Mouse (Mus musculus) c-Kit-negative CD71-positive TER-119-positive erythroid progenitor cells, embryonic 14.5 days (primary cell): Measurements from ENCODE around the gene Cdkn1a.
"Not testable (repeated sequence)": the region's sequence is repeated elsewhere in the genome, so short reads cannot be mapped to it uniquely, and the experiment has no call there.

Experiments used
- DNase-seq: peaks from one replicate; pipeline ENCODE4 v3.0.0-alpha.2; 2013; ENCODE audit warnings: low read depth, low spot score

The Cdkn1a gene

DNA sequence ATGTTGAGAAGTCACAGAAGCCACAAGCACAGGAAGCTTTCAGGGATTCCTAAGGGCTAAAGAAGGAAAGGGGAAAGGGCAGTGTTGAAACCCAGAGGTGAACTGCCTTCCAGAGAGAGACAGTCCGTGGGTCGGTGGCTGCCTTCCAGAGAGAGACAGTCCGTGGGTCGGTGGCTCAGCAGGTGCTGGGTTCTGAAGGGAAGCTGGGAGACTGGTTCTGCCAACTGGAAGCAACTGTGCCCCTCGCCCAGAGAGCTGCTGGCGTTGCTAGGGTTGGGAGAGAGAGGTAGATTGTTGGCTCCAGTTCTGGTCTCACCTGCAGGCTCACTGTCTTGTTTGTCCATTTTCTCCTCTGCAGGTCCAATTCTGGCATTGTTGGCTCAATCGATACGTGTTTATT is 32.3 kb upstream of the Cdkn1a start:
- DNase-seq, result no peak

DNA sequence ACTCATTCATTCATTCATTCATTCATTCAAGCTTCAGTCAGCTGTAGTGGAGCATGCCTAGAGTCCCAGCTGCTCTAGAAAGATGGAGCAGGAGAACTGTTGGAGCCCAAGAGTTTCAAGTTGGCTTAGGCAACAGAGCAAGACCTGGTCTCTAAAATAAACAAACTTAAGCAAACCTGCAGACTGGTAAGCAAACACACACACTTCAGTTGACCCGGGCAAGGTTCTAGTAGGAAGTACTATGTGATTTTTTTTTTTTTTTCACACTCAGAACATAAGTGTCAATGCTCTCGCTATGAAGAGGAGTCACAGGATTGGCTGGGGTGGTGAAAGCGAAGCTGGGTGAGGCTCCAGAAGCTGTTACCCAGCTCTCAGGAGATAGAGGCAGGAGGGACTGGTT is 31.2 kb upstream of the Cdkn1a start:
- no peak for DNase-seq

DNA sequence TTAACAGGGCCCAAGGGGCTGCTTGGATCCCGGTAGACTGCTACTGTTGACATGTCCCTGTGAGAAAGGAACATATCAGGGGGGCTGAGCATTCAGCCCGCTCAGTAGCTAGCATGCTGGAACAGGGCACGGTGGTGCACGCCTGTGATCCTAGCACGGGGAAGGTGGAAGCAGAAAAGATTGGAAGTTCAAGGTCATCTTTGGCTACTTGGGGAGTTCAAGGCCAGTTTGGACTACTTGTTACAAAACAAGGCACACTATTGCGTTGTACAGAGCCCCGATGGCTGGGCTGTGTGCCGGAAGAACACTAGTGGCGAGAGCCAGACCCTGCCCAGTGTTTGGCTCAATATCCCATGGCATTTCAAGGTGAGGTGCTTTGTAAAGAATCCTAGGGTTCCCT is 29.8 kb upstream of the Cdkn1a start:
- DNase-seq, result no peak

DNA sequence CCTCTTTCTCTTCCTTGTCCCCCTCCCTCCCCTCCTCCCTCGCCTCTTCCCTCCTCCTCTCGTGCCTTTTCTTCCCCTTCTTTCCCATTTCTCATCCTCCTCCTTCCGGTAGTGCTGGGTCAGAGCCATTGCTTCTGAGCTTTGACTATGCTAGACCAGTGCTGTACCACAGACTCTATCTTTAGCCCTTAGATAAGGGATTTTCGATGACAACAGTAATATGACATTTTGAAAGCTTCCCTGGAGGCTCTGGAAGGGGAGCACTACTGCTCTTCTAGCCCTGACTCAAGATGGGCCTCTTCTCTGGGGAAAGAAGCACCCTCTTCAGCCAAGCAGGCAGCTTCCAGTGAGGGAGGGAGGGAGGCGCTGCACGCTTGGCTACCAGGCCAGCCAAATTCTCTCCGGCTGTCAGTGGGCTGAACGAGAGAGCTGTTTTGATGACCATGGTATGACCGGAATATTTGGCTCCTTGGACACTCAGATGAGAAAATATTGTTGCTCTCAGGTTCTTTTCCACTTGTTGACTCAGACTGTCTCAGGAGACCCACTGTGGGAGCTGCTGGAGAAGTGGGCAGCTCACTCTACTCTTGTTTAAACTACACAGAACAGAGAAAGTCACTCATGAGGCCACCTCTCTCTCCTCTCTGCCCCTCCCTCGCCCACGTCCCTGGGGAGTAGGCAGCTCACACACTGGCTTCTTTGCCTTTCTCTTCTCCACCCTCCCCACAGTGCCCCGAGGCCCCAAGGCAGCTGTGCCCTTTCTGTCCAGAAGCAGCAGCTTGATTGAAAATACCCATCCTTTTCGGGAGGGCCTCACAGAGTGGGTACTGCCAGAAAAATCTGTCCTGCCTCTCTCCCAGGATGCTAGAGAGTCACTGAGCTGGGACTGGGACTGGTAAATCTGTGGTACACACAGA is 28.4 kb upstream of the Cdkn1a start:
- no peak for DNase-seq

DNA sequence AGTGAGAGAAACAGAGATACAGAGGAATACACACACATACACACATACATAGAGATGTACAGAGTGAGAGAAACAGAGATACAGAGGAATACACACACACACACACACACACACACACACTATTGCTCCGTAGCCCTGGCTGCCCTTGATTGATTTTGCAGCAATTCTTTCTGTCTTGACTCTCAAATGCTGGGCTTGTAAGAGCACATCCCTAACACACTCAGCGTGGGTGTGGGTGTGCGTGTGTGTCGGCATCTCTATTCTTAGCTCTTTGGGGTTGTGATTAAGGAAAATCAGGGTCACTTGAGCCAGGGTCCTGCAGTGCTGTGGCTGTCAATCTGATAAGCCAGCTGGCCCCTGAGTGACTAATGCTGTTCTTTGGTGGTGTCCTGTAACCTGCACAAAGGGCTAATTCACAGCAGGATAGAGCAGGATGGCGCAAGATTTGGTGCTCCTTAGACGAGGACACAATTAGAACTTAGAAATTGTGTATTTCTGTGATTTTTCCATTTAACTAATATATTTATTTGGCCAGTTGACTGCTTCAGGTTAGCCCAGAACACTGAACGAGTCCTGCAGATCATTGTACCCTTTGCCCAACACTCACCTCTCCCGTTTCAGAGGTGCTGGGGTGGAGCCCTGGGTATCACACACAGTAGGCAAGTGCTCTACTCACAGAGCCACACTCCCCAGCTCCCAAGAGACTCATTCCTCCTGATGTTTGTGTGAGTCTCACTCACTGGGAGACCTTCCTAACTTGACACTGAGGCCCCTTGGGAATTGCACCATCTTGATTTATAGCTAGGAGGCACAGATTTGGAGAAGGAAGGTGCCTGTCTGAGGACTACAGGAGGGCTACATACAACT is 27.4 kb upstream of the Cdkn1a start:
- no peak for DNase-seq

DNA sequence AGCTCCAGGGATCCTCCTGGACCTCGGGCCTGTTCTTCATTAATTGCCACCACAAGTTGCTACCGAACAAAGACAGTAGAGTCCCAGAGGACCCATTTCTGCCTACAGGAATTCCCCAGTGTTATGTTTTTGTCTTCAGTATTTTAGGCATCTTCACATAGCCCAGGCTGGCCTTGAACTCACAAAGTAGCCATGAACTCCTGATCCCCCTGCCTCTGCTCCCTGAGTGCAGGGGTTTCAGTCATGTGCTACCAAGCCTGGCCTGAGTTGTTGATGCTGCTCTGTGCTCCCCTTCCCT is 26.8 kb upstream of the Cdkn1a start:
- no peak for DNase-seq

DNA sequence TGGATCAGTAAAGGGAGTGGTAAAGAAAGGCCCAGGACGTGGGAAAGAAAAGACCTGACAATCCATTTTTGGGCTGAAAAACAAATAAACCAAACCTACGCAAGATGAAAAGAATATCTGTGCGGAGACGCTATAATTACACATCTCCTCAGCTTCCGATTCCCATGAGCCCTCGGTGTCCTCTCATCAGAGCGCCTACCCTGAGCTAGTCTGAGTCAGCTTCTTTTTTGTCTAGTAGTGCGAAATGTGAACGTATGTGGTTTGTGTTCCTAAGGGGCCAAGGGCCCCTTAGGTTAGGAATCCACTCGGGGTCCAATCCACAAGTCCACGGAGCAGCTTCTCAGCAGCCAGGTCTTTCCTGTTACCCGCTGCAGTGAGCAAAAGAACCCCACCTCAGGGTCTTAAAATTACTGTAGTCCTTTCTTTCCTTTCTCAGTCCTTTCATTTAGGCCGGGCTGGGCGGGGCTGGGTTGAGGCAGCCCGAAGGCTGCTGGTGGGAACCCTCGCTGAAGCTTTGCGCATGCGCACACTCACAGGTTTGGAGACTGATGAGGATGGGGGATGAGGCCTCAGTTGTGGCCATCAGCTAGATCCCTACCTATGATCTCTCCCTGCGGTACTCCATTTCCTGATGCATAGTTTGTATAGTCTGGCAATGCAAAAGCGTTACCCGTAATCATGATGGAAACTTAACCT is 25.4 kb upstream of the Cdkn1a start:
- no peak for DNase-seq

DNA sequence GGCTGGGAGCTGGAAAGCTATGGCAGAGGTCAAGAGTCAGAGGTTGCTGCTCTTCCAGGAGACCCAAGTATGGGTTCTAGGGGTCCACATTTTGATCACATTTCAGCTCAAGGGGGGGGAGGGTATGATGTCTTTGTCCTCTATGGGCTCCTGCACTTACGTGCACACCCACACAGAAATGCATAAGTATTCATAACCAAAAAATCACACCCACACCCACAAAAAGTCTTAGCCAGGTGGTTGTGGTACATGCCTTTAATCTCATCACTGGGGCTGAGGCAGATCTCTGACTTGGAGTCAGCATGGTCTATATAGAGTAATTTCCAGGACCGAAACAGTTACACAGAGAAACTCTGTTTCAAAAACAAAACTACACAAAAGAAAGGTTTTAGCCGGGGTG is 24.8 kb upstream of the Cdkn1a start:
- no peak for DNase-seq

DNA sequence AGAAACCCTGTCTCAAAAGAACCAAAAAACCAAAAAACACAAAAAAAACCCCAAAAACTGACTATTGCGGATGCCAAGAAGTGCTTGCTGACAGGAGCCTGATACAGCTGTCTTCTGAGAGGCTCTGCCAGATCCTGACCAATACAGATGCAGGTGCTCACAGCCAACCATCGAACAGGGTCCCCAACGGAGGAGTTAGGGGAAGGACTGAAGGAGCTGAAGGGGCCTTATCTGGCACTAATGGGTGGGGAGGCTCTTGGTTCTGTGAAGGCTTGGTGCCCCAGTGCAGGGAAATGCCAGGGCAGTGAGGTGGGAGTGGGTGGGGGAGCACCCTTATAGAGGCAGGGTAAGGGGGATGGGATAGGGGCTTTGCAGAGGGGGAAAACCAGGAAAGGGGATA is 23.4 kb upstream of the Cdkn1a start:
- DNase-seq, result not testable (repeated sequence)

DNA sequence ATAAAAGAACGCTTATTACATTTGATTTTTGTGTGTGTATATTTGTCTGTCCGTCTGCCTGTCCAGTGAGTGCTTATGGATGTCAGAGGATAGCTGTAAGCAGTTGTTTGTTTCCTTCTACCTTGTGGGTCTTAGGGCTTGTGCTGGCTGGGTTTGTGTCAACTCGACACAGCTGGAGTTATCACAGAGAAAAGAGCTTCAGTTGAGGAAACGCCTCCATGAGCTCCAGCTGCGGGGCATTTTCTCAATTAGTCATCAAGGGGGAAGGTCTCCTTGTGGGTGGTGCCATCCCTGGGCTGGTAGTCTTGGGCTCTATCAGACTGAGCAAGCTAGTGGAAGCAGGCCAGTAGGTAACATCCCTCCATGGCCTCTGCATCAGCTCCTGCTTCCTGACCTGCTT is 22.9 kb upstream of the Cdkn1a start:
- DNase-seq, result no peak

DNA sequence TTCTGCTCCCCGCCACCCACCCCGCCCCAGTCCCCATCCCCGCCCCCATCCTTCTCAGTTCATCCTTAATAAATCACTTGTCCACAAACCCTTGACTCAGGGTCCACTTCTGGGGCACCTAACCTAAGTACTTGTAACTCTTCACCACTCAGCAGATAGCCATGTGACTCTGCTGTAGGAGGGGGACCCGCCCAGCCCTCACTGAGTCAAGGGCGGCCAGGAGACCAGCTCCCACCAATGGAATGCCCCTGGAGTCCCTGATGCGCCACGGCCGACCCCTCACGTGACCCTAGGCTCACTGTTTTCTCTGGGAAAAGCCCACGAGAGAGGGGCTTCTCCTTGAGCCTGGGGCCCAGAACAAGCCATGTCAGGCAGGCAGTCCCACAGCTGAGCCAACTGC is 21.7 kb upstream of the Cdkn1a start:
- no peak for DNase-seq

DNA sequence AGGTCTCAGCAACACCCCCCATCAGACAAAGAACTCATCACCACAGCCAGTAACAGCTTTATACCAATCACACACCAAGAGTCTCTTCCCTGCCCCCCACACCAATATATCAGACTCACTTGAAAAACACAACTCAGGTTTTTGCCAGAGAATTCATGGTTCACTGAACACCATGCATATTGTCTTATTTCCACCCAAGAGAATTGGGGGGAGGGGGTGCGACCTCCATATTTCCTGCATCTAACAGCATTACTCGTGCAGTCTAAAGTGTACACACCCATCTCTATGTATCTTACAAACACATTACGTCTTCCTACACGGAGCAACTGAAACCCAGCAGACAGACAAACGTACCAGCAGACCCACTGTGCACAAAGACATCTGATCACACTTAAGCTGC is 19.0 kb upstream of the Cdkn1a start:
- no peak for DNase-seq

DNA sequence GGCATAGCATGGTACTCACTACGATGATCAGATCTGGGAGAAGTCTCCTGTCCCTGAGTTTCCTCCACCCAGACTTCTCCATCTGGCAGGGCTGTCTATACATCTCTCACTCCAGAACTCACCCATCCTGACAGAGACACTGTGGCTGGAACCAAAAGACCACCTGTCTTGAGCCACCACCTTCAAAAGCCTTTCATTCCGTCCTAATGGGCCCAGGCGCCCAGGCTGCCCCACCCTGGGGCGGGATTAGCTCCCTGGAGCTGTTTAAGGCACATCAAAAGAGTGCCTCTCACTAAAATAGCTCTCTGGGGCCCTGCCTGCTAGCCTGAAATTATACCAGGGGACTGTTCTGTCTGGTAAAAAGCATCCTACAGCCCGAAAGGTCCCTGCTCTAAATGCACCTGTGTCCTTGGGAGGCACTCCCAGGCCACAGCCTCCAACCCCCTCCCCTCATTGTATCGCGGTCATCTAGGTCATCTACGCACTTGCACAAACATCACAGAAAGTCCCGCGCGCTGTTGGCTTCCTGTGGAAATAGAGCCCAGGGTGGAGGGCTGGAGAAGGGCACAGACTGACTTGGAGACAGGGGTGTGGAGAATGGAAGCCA is 18.0 kb upstream of the Cdkn1a start:
- DNase-seq, result no peak

DNA sequence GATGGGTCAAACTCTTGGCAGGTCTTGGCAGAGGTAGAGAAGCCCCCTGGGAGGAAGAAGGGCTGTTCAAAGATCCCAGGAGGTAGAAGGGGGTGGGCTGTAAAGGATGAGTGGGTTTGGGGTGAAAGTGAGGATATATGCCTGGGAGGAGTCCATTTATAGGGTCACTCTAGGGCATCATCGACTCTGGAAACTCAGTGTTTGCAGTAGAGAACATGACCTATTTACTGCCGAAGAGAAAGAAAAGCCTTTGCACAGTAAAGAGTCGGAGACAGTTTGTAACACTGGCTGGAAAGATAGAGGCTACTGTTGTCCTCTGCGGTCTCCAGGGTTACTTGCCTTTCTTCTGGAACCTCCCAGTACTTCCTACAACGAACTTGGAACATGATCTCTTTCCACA is 17.5 kb upstream of the Cdkn1a start:
- DNase-seq, result no peak

DNA sequence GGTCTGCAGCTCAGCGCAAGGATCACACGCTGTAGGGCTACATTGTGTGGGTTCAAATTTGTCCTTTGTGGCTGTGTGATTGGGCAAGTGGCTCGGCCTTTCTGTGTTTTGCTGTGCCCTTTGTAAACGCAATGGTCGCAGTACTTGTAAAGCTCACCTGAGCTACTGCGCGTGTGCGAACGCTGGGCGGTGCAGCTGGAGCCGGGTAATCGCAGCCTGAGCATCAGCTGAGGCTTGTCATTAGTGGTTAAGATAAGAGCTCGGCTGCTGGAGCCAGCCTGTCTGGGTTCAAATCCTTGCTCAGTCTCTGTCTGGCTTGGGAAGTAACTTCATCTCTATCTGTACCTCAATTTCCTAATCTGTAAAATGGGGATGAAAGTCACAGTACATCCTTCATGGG is 16.7 kb upstream of the Cdkn1a start:
- DNase-seq, result no peak

DNA sequence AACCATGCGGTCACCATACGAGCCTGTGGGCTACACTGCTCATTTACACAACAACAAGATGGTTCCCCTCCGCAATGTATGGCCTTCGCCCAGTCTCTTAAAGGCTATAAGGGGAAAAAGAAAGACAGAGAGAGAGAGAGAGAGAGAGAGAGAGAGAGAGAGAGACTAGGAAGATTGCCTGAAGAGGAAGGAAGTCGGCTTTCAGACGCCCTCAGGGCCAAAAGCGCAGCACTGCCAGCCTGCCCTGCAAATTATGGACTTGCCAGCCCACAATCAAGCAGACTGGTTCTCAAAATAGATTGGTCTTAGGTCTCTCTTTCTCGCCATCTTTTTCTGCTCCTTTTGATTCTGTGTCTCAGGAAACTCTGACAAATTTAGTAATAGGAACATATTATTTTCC is 14.5 kb upstream of the Cdkn1a start:
- DNase-seq, result no peak

DNA sequence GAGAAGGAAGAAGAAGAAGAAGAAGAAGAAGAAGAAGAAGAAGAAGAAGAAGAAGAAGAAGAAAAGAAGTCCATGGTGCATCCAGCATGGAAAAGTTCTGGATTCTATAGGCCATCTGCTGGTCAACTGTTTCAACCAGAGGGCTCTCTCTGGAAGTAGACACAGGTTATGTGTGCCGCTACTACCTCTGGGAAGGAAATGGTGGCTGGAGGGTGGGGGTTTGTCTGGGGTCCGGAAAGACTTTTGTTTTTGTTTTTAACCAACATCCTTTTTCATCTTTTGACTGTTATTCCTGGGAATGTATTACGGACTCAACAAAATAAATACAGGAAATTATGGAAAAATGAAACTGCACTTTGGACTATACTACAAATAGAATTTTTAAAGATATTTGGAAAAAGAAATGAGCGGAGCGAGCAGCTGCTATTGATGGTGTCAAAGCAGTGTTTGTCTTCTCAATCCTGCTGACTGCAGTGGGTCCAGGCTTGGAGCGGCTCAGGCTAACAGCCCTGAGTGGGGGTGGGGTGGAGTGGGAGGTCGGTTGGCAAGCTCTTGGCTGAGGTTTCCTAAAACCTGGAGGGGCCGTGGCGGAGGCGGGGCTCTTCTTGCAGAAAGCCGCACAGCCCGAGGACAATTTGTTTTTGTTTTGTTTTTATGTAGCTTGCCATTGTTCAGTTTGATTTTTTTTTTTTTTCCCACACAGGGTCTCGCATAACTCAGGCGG is 12.8 kb upstream of the Cdkn1a start:
- DNase-seq, result no peak

DNA sequence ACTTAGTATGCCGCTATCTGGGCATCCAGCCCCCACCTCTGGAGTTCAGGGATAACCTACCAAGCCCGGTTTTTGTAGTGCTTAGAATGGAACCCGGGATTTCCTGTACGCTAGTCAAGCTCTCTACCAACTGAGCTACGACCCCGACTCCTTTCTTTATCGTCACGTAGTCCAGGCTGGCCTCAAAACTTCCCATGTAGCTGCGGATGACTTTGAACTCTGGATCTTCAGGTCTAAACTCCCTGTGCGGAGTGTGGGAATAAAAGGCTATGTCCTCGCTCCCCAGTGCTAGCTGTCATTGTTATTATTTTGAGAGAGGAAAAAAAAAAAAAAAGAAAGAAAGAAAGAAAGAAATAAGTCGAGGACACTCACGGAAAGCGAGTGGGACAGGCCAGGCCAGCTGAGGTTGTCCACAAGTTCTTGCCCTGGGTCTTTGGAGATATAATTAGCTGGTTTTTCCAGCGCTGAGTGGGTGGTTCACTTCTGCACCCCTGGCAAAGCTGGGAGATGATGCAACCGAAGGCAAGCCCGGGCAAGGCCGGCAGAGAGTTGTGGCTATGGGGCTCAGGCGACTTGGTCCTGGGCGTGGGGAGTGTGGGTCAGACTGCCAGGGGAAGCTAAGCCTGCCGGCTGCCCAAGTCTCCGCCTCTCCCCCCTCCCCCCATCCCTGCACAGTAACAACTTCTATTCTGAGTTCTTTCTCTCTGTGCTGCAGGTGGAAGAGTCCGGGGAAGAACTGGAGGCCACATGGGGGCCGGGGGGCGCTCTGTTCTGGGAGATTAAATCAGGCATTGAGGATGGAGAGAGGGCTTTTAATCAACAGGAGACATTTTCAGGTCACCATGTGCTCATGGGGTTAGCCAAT is 12.0 kb upstream of the Cdkn1a start:
- no peak for DNase-seq

DNA sequence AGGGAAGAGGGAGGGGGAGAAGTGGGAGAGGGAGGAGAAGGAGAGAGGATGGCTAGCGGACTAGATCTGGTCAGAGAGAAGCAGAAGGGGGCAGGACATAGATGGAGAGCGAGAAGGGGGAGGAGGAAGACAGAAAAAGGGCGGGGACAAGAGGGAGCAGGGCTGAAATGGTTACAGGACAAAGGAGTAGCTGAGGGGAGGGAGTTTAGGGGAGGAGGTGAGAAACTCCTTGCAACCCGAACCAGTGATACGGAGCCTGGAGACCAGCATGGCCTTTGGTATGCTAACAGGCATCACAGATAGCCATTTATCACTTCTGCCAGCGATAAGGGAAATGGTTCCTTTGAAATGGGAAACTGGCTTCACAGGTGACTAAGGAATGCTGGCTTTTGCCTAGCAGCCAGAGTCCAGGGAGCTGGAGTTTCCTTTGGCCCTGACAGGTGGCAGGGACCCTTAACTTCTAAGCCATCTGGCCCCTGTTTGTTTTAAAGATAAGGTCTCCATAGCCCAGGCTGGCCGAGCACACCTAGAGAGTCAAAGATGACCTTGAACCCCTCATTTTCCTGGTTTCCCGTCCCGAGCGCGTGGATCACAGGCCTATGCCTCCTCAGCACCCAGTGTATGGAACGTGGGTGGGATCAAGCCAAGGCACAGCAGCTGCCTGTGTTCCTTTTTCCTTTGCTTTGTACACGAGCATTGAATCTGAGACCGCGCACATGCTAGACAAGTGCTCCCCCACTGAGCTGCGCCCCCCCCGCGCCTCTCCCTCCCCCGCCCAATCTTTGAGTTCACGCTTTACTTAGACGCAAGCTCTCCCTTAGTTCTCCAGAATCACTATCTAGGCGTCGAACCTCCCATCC is 9.8 kb upstream of the Cdkn1a start:
- no peak for DNase-seq
